Mouse (Mus musculus) olfactory bulb, adult 2 months (tissue): ENCODE results near the gene Des. TPM values are rescaled to one million over a fixed set of nuclear protein-coding genes. Genes with fewer than 3 reads are reported as not detected.

ENCODE experiments used
- H3K27ac ChIP-seq: fragments of 200-500 bp; 2 replicates; pipeline ENCODE4 v1.5.1; 2012; ENCODE audit warnings: low read depth, low read length; ENCODE audit not compliant: insufficient read depth
- H3K4me1 ChIP-seq: fragments of 200-500 bp; 2 replicates; pipeline ENCODE4 v1.6.1; 2012; ENCODE audit warnings: low read length; ENCODE audit not compliant: control insufficient read depth, insufficient read depth
- H3K4me3 ChIP-seq: fragments of 200-500 bp; 2 replicates; pipeline ENCODE4 v1.5.1; 2012; ENCODE audit warnings: mild to moderate bottlenecking, low read depth, low read length, moderate library complexity; ENCODE audit not compliant: insufficient read depth
- CTCF ChIP-seq: fragments of 200-500 bp; IDR thresholded peaks from 2 replicates; pipeline ENCODE4 v1.5.1; 2012; ENCODE audit warnings: low read depth, mild to moderate bottlenecking, low read length, moderate library complexity; ENCODE audit not compliant: insufficient read depth
- POLR2A ChIP-seq: fragments of 200-500 bp; IDR thresholded peaks from 2 replicates; pipeline ENCODE4 v1.6.1; 2012; ENCODE audit warnings: mild to moderate bottlenecking, low read depth, low read length, moderate library complexity; ENCODE audit not compliant: insufficient read depth
- WGBS: fragments of 180-500 bp; shearing (Covaris S2); methylation state at CpG from one replicate; pipeline ENCODE4 v1.1.7; 2018; 5-methylcytosine and 5-hydroxymethylcytosine counted together
- polyA plus RNA-seq: library from polyadenylated mRNA; stranded (reverse); fragments of >200 nt; gene quantifications from 2 replicates; pipeline ENCODE4 v1.2.4, GENCODE M21; 2012; ENCODE audit warnings: low replicate concordance; ENCODE audit not compliant: missing spikeins, insufficient read depth, insufficient read length

Des gene
- polyA plus RNA-seq, 1 experiment: not detected

- H3K27ac ChIP-seq: peak overlapping the region; percentile 43
- peak overlapping the region; percentile 13 for H3K4me3 ChIP-seq
- WGBS: 23% methylated on average over 94 of the region's 94 CpGs
- H3K4me1 ChIP-seq: peaks cover 62% of the 10 kb centered on the region
- TF ChIP-seq POLR2A (no peak), CTCF (0 out of 2 replicates have a peak, but pooled peaks have one; percentile 2)
Measured at GRCm38 (mm10) chr1:75387929-75388897, 28.1 kb downstream of the Des start.

- Histone ChIP-seq H3K27ac (no peak overlapping the region), H3K4me3 (peak overlapping the region; percentile 13), H3K4me1 (peaks cover 65% of the 10 kb centered on the region)
- 45% methylated on average over 23 of the region's 23 CpGs for WGBS
- TF ChIP-seq POLR2A (no peak), CTCF (no peak)
Measured at GRCm38 (mm10) chr1:75388898-75389515, 28.9 kb downstream of the Des start.

- H3K27ac ChIP-seq: peak overlapping the region; percentile 2
- H3K4me1 ChIP-seq: peaks cover 37% of the 10 kb centered on the region
- no peak for TF ChIP-seq POLR2A
- TF ChIP-seq CTCF: no peak
- 21% methylated on average over 9 of the region's 9 CpGs for WGBS
- H3K4me3 ChIP-seq: no peak overlapping the region
Measured at GRCm38 (mm10) chr1:75393139-75393538, 33.0 kb downstream of the Des start.

- 94% methylated on average over 3 of the region's 3 CpGs for WGBS
- H3K27ac ChIP-seq: peak overlapping the region; percentile 48
- peaks cover 34% of the 10 kb centered on the region for H3K4me1 ChIP-seq
- TF ChIP-seq CTCF: no peak
- no peak for TF ChIP-seq POLR2A
- H3K4me3 ChIP-seq: no peak overlapping the region
Measured at GRCm38 (mm10) chr1:75393846-75394245, 33.7 kb downstream of the Des start.

GRCm38 (mm10) chr1:75398761-75399402 lies 38.8 kb downstream of the Des start:
- Histone ChIP-seq H3K27ac (no peak overlapping the region), H3K4me3 (no peak overlapping the region), H3K4me1 (peaks cover 23% of the 10 kb centered on the region)
- no peak for TF ChIP-seq POLR2A
- TF ChIP-seq CTCF: peak; percentile 63
- 33% methylated on average over 9 of the region's 9 CpGs for WGBS

- Histone ChIP-seq H3K4me1 (peaks cover 20% of the 10 kb centered on the region), H3K4me3 (no peak overlapping the region), H3K27ac (no peak overlapping the region)
- WGBS: 36% methylated on average over 15 of the region's 15 CpGs
- no peak for TF ChIP-seq CTCF
Measured at GRCm38 (mm10) chr1:75399755-75400492, 39.8 kb downstream of the Des start.

- whole genome bisulfite sequencing: 61% methylated on average over 6 of the region's 6 CpGs
- no peak overlapping the region for H3K4me3 ChIP-seq
- peaks cover 20% of the 10 kb centered on the region for H3K4me1 ChIP-seq
- no peak overlapping the region for H3K27ac ChIP-seq
- no peak for TF ChIP-seq CTCF
- no peak for TF ChIP-seq POLR2A
Measured at GRCm38 (mm10) chr1:75400493-75401115, 40.5 kb downstream of the Des start.

GRCm38 (mm10) chr1:75405547-75405946 lies 45.4 kb downstream of the Des start:
- Histone ChIP-seq H3K27ac (no peak overlapping the region), H3K4me3 (no peak overlapping the region), H3K4me1 (peaks cover 4% of the 10 kb centered on the region; the same call in 1 of the 2 replicates)
- TF ChIP-seq CTCF (no peak), POLR2A (no peak)
- WGBS: 67% methylated on average over 3 of the region's 3 CpGs
